Mouse (Mus musculus) G1E (cell line): ENCODE measurements around the gene Ndufa7. TPM values are rescaled to one million over a fixed set of nuclear protein-coding genes. Genes with fewer than 3 reads are reported as not detected.

Experiments
- ATAC-seq: 2 replicates; pipeline ENCODE4 v1.8.0; 2016; ENCODE audit warnings: mild to moderate bottlenecking; ENCODE audit not compliant: insufficient number of reproducible peaks, poor library complexity, low FRiP score, severe bottlenecking; ENCODE audit errors: extremely low read depth
- DNase-seq: peaks from one replicate; pipeline ENCODE4 v3.0.0; 2012; ENCODE audit warnings: low spot score
- H3K27me3 ChIP-seq: 2 replicates; pipeline ENCODE4 v1.6.1; 2012; ENCODE audit warnings: mild to moderate bottlenecking, low read length, inconsistent platforms; ENCODE audit not compliant: insufficient read depth
- H3K36me3 ChIP-seq: replicated peaks from 2 replicates; pipeline ENCODE3; 2012; ENCODE audit warnings: mild to moderate bottlenecking, inconsistent platforms
- H3K4me1 ChIP-seq: 2 replicates; pipeline ENCODE4 v1.6.1; 2012; ENCODE audit warnings: low read depth, low read length, inconsistent platforms, mixed read lengths; ENCODE audit not compliant: insufficient read depth
- H3K4me3 ChIP-seq: 2 replicates; pipeline ENCODE4 v1.5.1; 2012; ENCODE audit warnings: low read depth, mild to moderate bottlenecking, inconsistent platforms, low read length, moderate library complexity, mixed read lengths
- H3K9me3 ChIP-seq: replicated peaks from 2 replicates; pipeline ENCODE4 v1.6.1; 2012; ENCODE audit warnings: inconsistent platforms
- CTCF ChIP-seq: IDR thresholded peaks from 2 replicates; pipeline ENCODE4 v1.5.1; 2012; ENCODE audit warnings: low read depth, low read length, inconsistent platforms, mixed read lengths
- GATA1 ChIP-seq: IDR thresholded peaks from 2 replicates; pipeline ENCODE4 v1.6.1; 2012; ENCODE audit warnings: borderline replicate concordance, low read length, inconsistent platforms, mixed read lengths
- GATA2 ChIP-seq: IDR thresholded peaks from 2 replicates; pipeline ENCODE4 v1.6.1; 2012; ENCODE audit warnings: low read depth, low read length, inconsistent platforms, borderline replicate concordance
- POLR2AphosphoS5 ChIP-seq: IDR thresholded peaks from 2 replicates; pipeline ENCODE4 v1.6.1; 2012; ENCODE audit warnings: low read depth, low read length, inconsistent platforms; ENCODE audit not compliant: insufficient replicate concordance
- TAL1 ChIP-seq: conservative IDR thresholded peaks from 2 replicates; pipeline ENCODE4 v1.6.1; 2012; ENCODE audit warnings: low read depth, low read length, inconsistent platforms, mixed read lengths
- polyA plus RNA-seq: library from polyadenylated mRNA; stranded (reverse); fragments of >175 nt; gene quantifications from 2 replicates; pipeline ENCODE4 v1.2.3, GENCODE M21; 2012
- total RNA-seq, 2 experiments: library from RNA; stranded (forward) in 1 of 2; stranded (reverse) in 1 of 2; fragments of 200-1000 nt in 1 of 2; fragments of >200 nt in 1 of 2; fragmentation: Nextera tagmentation in 1 of 2; gene quantifications; 2 replicates each; pipeline ENCODE4 v1.2.3; 2014 to 2017

The Ndufa7 gene
- total and polyA plus RNA-seq, 3 experiments: 131 to 636 (median 253) TPM

- Histone ChIP-seq H3K4me1 (peaks cover 14% of the 10 kb centered on the region), H3K36me3 (no peaks in the 10 kb centered on the region), H3K27me3 (peaks cover 52% of the 10 kb centered on the region), H3K9me3 (no peaks in the 10 kb centered on the region), H3K4me3 (no peak overlapping the region)
- DNase-seq (no peak), ATAC-seq (no peak)
- no peak for TF ChIP-seq GATA2
- no peak for TF ChIP-seq POLR2AphosphoS5
- no peak for TF ChIP-seq GATA1
- TF ChIP-seq CTCF: no peak
- TF ChIP-seq TAL1: no peak
Observed at GRCm38 (mm10) chr17:33808192-33808591, 16.2 kb upstream of the Ndufa7 start.

- DNase-seq: peak; percentile 53
- peak; percentile 57; the same call in 1 of the 2 replicates for ATAC-seq
- TF ChIP-seq GATA1 (no peak), TAL1 (no peak), CTCF (no peak), GATA2 (no peak), POLR2AphosphoS5 (no peak)
- peaks cover 9% of the 10 kb centered on the region for H3K4me1 ChIP-seq
- peak within 1 kb of the TSS; percentile 49; the same call in 1 of the 2 replicates for H3K4me3 ChIP-seq
- H3K9me3 ChIP-seq: no peaks in the 10 kb centered on the region
- no peaks in the 10 kb centered on the region for H3K36me3 ChIP-seq
- H3K27me3 ChIP-seq: peaks cover 55% of the 10 kb centered on the region
Observed at GRCm38 (mm10) chr17:33810334-33811141, 13.8 kb upstream of the Ndufa7 start, which contains the start of gene Kank3. Gene Kank3, plus strand, starts transcription at chr17:33810519.

- H3K4me3 ChIP-seq: no peak overlapping the region
- no peaks in the 10 kb centered on the region for H3K9me3 ChIP-seq
- H3K27me3 ChIP-seq: peaks cover 55% of the 10 kb centered on the region
- DNase-seq (no peak), ATAC-seq (no peak)
- peaks cover 9% of the 10 kb centered on the region for H3K4me1 ChIP-seq
- TF ChIP-seq GATA1 (no peak), GATA2 (no peak), TAL1 (no peak), CTCF (no peak), POLR2AphosphoS5 (no peak)
- H3K36me3 ChIP-seq: no peaks in the 10 kb centered on the region
Observed at GRCm38 (mm10) chr17:33811142-33811516, 13.2 kb upstream of the Ndufa7 start.

- Histone ChIP-seq H3K4me3 (no peak overlapping the region), H3K9me3 (no peaks in the 10 kb centered on the region), H3K27me3 (peaks cover 46% of the 10 kb centered on the region), H3K36me3 (no peaks in the 10 kb centered on the region), H3K4me1 (peaks cover 15% of the 10 kb centered on the region)
- DNase-seq (no peak), ATAC-seq (no peak)
- TF ChIP-seq TAL1: no peak
- TF ChIP-seq GATA2: no peak
- no peak for TF ChIP-seq POLR2AphosphoS5
- TF ChIP-seq CTCF: no peak
- TF ChIP-seq GATA1: no peak
Observed at GRCm38 (mm10) chr17:33812475-33812874, 11.9 kb upstream of the Ndufa7 start.

GRCm38 (mm10) chr17:33812990-33813389 is 11.4 kb upstream of the Ndufa7 start:
- Histone ChIP-seq H3K9me3 (no peaks in the 10 kb centered on the region), H3K4me1 (peaks cover 19% of the 10 kb centered on the region), H3K4me3 (no peak overlapping the region), H3K27me3 (peaks cover 43% of the 10 kb centered on the region), H3K36me3 (peaks cover 3% of the 10 kb centered on the region)
- no peak for ATAC-seq
- DNase-seq: no peak
- TF ChIP-seq GATA2 (no peak), CTCF (no peak), GATA1 (no peak), TAL1 (no peak), POLR2AphosphoS5 (no peak)

GRCm38 (mm10) chr17:33815399-33815798 is 9.0 kb upstream of the Ndufa7 start:
- peaks cover 38% of the 10 kb centered on the region for H3K4me1 ChIP-seq
- H3K4me3 ChIP-seq: no peak overlapping the region
- H3K27me3 ChIP-seq: peaks cover 35% of the 10 kb centered on the region
- no peaks in the 10 kb centered on the region for H3K9me3 ChIP-seq
- peaks cover 27% of the 10 kb centered on the region for H3K36me3 ChIP-seq
- no peak for DNase-seq
- ATAC-seq: no peak
- TF ChIP-seq TAL1 (no peak), GATA1 (no peak), GATA2 (no peak), CTCF (no peak), POLR2AphosphoS5 (no peak)
